14 mouse cellular contexts compared by ENCODE assay signal in the genomic region with DNA sequence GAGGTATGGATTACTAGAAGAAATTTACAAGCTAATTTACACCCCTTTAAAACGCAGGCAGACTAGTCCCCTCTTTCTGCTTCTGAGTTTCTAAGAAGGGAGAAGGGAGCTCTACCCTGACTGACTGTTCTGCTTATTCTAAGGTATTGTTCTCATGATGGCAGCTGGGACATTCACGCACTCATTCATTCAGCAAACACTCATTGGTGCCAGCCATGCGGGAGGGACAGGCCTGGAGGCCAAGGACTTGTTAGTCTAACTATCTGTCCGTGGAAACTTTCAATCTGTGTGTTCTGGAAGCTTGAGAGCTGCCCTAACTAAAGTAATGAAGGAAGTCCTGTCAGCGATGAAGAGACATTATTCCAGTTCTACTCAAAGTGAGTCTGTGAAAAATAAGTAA.
"Had no signal": no experiment of that assay in that cellular context is flagged by ENCODE, and none has a peak within 500 bp of the region (broad histone marks: within the 10 kb centered on the region; RNA-seq: fewer than 3 reads in every experiment).

No protein-coding gene starts in this region.

- H3K4me1 ChIP-seq: liver, embryonic 13.5 days; midbrain, embryonic 13.5 days; stomach, embryonic 15.5 days had no signal

- H3K9me3 ChIP-seq: limb, embryonic 12.5 days; liver, embryonic 13.5 days; midbrain, embryonic 13.5 days; stomach, embryonic 15.5 days had no signal

- H3K27ac ChIP-seq: layer of hippocampus, adult 2 months; limb, embryonic 12.5 days; liver, embryonic 13.5 days; midbrain, embryonic 13.5 days; stomach, embryonic 15.5 days had no signal

- H3K9ac ChIP-seq: limb, embryonic 12.5 days; liver, embryonic 13.5 days; liver, postnatal 0 days; midbrain, embryonic 13.5 days; stomach, embryonic 15.5 days had no signal

- H3K36me3 ChIP-seq: limb, embryonic 12.5 days; liver, embryonic 13.5 days; midbrain, embryonic 13.5 days; stomach, embryonic 15.5 days had no signal

- H3K4me3 ChIP-seq: layer of hippocampus, adult 2 months; limb, embryonic 12.5 days; liver, embryonic 13.5 days; midbrain, embryonic 13.5 days; stomach, embryonic 15.5 days had no signal

- DNase-seq: kidney, adult 8-10 months; kidney, postnatal 10 days; kidney, postnatal 4 days; liver; liver, embryonic 13.5 days; liver, postnatal 0 days; right cerebral cortex, postnatal 14 days; thymus, adult 2 months; thymus, postnatal 25 days had no signal

- H3K4me2 ChIP-seq: limb, embryonic 12.5 days; liver, embryonic 13.5 days; midbrain, embryonic 13.5 days; stomach, embryonic 15.5 days had no signal

- ATAC-seq: intestine, postnatal 0 days; liver, postnatal 0 days; midbrain, embryonic 13.5 days had no signal

- H3K27me3 ChIP-seq: limb, embryonic 12.5 days; liver, embryonic 13.5 days; midbrain, embryonic 13.5 days; stomach, embryonic 15.5 days had no signal
